Mouse (Mus musculus) heart, postnatal 25 days (tissue): ENCODE data around the gene Zan. TPM values are rescaled to one million over a fixed set of nuclear protein-coding genes. Genes with fewer than 3 reads are reported as not detected.

Experiments
- DNase-seq: peaks from one replicate; pipeline ENCODE4 v3.0.0; 2022; ENCODE audit warnings: low spot score
- intact Hi-C: fragments of 180-260 bp; cut with DNase I; formaldehyde crosslinking; loops from one replicate; pipeline ENCODE4 v1.15.1; 2025
- total RNA-seq, 2 experiments: library from RNA; stranded (reverse); gene quantifications; 2 replicates each; pipeline ENCODE4 v1.2.3; 2021

Gene Zan
- total RNA-seq, 2 experiments from 2014 or later, result not detected

DNA sequence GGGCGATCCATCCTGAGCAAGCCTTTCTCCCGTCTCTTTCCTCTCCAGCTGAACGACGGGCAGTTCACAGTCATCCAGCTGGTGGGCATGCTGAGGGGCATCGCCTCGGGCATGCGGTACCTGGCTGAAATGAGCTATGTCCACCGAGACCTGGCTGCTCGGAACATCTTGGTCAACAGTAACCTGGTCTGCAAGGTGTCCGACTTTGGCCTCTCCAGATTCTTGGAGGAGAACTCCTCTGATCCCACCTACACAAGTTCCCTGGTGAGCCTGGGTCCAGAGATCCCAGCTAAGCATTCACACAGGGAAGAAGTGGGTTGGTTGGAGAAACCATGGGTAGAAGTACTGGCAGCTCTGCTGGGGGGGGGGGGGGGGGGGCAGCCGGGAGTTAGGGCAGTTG lies 107.2 kb downstream of the Zan start:
- intact Hi-C loops, result no loop called here

DNA sequence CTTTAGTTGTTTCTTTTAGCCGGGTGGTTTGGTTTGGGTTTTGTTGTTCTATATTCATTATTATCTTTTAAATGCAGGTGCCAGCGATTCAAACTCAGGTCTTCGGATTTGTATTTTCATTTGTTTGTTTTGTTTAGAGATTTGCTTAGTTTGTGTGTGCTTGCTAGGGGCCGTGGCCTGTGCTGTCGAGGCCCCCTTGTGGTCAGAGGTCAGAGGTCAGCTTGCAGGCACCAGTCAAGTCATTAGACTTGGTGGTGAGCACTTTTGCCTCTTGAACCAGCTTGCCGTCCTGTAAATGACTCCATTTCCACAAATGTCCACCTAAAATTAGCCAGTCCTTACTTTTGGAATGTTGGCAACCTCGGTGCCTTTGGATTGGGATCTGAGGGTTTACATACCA lies 118.5 kb downstream of the Zan start:
- intact Hi-C loops, result no loop called here
- no peak for DNase-seq

More for the DNA sequence above, 107.2 kb downstream of the Zan start:
- no peak for DNase-seq

DNA sequence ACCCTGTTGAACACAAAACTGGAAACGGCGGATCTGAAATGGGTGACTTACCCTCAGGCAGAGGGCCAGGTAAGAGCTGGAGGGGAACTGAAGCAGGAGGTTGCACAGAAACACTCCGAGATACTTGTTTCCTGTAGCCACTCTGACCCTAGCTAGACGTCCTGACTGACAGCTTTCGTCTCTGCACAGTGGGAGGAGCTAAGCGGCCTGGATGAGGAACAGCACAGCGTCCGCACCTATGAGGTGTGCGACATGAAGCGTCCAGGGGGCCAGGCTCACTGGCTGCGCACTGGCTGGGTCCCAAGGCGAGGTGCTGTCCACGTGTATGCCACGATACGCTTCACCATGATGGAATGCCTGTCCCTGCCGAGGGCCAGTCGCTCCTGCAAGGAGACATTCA lies 122.8 kb downstream of the Zan start:
- intact Hi-C loops, result loop anchor here (2.0 kb wide), 1 partner anchor 19 kb away; no protein-coding TSS in a partner anchor
- DNase-seq, result no peak

DNA sequence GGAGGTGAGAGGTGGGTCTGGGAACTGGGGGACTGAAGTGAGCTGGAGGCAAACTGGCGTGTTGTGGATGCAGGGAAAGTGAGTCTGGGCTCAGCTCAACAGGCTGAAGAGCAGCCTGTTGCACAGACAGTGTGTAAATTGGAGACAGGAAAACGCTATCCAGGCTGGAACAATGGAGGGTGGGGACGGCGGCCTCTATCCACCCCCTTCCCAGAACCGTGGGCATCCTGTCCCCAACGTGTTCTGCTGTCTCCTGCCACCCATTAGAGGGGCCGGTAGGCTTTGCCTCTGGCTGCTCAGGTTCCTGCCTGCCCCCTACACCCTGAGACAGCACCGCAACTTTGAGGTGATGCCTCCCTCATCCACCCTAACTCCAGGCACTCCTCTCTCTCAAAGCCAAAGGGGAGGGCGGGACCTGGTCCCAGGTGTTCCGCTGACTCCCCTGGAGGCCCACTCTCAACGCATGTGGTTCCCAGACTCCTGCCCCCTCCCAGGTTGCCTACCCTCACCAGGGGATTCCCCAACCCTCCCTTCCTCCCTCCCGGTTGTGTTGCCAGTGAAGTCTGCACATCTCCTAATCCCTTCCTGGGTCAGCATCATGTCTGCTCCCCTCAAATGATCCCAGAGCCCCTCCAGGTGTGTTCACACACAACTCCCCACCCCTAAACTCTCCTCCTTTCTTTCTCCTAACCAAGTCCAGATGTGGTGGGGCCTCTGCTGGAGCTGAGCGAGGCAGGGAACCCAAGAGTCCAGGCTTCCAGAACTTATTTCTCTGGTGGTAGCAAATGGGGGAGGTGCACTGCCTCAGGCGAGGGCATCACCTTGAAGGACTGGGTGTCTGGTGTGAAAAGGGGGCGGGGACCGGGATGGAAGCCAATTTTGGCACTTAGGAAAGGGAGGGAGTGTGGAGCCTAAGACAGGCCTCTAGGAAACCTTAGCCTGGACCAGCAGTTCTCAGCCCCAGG lies 124.6 kb downstream of the Zan start:
- intact Hi-C loops, result no loop called here
- DNase-seq, result peak; percentile 55

DNA sequence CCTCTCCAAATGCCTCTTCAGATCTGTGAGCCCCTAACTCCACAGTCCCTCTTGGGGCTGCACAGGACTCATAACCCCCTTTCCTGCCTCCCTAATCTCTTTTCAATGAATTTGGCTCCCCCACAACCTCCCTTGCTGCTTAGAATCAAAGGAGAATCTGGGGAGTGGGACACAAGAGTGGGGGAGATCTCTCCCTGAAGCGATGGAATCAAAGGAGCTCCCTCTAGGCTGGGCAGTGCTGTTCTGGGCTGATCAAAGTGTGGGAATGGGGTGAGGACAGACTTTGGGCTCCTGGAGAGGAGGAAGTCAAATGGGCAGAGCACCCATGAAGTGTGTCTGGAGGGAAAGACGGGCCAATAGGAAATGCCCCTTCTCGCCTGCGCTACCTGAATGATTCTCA lies 125.5 kb downstream of the Zan start:
- no peak for DNase-seq
- intact Hi-C loops, result no loop called here

DNA sequence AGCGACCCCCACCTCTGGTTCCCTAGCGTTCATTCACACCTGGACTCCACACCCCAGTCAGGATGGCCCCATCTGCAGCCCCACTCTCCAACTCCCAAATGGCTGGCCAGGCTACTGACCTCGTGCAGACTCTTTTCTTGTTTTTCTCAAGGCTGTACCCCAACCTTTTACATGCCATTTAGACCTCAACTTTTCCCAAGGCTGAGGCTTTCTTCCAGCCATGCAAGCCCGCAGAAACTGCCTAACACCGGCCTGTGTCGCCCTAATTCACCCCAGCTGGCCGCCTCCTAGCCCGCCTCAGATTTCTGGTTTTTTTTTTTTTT lies 125.8 kb downstream of the Zan start:
- no peak for DNase-seq
- intact Hi-C loops, result no loop called here

DNA sequence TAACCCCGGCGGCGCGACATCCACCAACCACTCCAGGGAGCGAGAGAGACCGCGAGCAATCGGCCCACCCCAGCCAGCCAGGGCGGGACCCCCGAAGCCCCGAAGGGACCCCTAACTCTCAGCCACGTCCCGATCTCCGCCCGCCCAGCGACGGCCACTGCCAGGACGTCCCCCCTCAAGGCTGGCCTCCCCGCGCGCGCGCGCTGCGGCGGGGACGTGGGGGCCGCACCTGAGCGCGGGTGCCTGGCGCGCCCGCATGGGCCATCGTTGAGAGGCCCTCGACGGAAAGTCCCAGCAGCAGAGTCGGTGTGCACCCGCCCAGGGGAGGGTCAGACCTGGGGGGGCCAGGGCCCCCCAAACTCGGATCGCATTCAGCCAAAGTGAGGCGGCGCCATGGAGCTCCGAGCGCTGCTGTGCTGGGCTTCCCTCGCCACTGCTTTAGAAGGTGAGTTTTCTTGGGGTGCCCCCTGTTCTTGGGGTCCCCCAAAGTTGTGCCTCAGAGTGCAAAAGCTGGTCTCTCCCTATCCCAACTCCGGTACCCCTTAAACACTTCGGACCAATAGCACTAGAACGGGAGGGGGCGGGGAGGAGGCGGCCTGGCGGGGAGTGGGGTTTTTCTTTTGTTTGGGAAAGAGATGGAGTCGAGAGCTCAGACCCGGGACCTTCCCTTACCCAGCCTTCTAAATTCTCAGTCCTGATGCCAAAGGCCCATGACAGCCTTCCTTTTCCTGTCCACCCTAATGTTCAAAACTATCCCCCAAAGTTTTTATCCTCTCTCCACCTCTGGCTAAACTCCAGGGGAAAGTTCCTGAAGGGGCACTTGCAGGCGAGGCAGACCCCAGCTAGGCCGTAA lies 126.4 kb downstream of the Zan start:
- DNase-seq, result no peak
- intact Hi-C loops, result no loop called here

DNA sequence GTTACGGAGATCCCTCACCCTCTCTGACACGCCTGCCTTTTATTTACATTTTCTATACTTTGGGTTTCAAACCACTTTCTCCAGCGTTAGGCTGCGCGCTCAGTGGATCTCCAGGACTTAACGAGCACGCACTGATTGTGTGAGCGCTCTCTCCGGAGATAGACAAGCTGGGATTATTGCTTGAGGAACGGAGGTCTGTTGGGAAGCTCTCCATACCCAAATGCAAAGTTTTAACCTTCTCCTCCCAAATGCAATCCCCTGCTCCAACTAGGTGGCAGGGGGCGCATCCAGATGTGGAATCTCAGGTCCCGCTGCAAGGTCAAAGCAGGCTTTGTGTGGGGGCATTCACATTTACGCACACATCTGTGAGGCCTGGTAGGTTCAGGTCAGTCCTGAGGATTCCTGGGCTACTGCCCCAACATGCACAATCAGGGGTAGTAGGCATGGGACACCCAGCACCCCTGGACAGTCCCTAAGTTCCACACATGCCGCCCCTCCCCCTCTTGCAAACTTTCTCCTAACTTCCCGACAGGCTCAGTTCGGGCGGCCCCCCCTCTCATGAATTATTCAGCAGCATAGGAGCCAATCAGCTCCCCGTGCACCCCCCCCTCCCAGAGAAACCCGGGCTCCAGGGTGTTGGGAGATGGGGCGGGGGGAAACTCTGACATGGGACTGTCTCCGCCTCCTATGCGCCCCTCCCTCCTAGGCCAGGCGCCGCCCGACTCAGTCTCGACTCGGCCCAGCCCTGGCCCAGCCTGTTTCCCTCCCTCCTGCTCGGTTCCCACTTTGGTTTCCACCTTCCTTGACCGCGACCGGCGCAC lies 127.3 kb downstream of the Zan start, which contains the start of gene Ephb4:
Gene Ephb4 (plus strand): TSS at position 726 of the 821 bp plus-strand sequence.
- peak; percentile 95 for DNase-seq
- intact Hi-C loops, result loop anchor here (1.0 kb wide), 1 partner anchor 10 kb away; no protein-coding TSS in a partner anchor

DNA sequence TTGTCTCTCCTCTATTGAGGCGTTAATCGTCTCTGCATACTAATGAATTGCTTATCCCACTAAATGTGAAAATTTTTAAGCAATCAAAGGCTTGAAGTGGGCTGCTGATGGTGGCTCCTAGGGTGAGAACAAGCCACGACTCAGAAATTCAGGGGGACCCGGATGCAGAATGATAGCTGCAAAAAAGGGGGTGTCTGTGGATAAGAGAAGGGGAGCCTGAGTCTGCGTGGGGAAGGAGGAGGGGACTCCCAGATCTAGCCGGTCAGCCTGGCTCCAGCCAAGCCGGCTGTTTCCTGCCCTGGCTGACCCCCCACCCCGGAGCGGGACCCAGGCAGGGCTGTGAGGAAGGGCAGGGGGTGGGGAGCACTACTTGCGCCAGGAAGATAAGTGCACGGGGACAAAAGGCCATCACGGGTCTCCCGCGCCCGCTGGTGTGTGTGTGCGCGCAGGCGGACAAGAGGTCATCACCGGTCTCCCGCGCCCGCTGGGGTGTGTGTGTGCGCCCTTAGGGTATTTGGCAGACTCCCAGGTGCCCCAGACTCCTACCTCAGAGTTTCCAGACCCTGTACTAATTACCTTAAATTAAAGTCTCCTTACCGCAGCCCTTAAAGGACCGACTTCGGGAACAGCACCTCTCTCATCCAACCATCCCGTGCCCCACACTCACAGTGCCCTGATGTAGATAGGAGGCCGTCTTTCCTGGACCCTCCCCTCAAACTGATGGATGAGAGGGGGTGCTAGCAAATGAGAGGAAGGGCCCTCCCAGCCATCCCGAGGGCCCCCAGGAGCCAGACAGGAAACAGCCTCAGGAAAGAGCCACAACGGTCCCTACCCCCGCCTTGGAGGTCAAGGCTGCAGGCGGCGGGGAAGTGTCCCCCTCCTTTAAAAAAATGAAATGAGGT lies 128.1 kb downstream of the Zan start:
- peak; percentile 87 for DNase-seq
- intact Hi-C loops, result loop anchor here (1.0 kb wide), 1 partner anchor 9 kb away; no protein-coding TSS in a partner anchor

DNA sequence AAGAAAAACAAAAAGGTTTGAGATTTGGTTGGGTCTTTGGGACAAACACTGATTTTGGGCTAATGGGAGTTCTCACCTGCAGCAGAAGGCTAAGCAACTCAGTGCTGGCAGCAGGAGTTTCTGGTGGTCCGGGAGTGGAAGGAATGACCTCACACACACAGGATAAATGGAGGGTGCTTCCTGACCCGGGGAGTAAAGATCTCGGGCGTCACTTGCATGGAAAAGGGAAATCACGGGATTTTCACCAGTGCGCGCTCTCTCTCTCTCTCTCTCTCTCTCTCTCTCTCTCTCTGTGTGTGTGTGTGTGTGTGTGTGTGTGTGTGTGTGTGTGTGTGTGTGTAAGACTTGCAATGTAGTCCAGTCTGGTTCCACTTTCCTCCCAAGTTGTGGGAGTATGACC lies 129.0 kb downstream of the Zan start:
- intact Hi-C loops, result no loop called here
- DNase-seq, result no peak

DNA sequence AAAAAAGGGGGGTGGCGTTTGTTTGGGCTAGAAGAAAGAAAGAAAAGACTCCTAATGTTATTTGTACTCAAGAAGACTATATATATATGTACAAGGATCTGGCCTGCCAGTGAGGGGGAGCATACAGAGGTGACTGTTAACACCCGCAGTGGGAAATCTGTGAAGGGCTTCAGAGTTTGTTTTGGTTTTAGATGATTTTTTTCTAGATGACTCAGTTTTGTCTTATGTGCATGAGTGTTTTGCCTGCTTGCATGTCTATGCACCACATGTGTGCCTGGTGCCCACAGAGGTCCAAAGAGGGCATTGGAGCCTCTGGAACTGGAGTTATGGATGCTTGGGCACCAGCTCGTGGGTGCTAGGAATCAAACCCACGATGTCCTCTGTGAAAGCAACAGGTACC lies 129.9 kb downstream of the Zan start:
- DNase-seq, result no peak
- intact Hi-C loops, result no loop called here

DNA sequence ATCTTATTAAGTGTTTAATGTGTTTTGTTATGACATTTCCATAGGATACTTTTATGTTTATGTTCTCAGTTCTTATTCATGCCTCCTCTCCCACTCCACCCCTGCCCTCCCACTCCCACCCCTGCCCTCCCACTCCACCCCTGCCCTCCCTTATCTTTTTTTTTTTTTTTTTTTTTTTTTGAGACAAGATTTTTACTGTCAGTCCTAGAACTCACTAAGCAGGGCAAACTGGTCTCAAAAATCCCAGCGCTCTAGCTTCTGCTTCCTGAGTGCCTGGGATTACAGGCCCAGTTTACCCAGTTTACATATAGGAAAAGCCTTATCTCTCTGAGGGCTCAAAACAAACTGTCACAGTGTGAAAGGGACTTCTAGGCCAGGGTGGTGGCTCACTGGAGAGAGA lies 130.5 kb downstream of the Zan start:
- no peak for DNase-seq
- intact Hi-C loops, result no loop called here

DNA sequence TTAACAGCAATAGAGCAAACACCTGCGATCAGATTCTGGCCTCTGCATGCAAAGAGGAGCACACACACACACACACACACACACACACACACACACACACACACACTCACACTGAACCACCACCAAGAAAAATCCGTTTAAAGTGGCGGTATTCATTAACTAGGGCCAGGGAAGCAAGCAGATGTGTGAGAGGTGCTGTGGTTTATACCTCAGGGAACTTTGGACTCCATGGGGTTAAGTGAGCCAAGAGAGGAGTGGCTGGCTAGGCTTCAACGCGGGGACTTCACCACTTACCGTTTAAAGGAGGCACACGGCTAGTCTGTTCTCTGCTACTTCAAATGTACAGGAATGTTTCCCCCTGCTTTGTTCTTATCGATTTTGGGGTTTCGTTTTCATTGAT lies 131.0 kb downstream of the Zan start:
- DNase-seq, result no peak

DNA sequence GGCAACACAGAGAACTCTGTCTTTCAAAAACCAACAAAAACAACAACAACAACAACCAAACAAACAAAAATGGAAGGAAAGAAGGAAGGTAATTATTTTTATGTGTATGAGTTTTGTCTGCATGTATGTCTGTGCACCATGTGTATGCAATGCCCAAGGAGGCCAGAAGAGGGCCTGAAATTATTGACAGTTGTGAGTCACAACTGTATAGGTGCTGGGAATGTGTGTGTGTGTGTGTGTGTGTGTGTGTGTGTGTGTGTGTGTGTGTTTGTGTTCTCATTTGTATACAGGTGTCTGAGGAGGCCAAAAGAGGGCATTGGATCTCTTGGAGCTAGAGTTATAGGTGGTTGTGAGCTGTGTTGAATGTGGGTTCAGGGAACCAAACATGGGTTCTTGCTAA lies 133.0 kb downstream of the Zan start:
- intact Hi-C loops, result no loop called here
- no peak for DNase-seq

More for the DNA sequence above, 131.0 kb downstream of the Zan start:
- intact Hi-C loops, result no loop called here

DNA sequence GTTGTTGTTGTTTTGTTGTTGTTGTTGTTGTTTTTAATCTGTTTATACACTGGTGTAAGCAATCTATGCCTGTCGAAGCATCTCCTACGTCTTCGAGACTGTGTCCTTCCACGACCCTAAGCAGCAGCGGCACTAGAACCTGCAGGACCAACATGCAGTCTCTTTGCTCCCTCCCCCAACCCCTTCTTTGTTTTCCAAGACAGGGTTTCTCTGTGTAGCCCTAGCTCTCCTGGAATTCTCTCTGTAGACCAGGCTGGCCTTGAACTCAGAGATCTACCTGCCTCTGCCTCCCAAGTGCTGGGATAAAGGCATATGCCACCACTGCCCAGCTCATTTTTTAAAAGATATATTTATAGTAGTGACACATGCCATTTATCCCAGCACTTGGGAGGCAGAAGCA lies 133.5 kb downstream of the Zan start:
- intact Hi-C loops, result no loop called here
- DNase-seq, result no peak

DNA sequence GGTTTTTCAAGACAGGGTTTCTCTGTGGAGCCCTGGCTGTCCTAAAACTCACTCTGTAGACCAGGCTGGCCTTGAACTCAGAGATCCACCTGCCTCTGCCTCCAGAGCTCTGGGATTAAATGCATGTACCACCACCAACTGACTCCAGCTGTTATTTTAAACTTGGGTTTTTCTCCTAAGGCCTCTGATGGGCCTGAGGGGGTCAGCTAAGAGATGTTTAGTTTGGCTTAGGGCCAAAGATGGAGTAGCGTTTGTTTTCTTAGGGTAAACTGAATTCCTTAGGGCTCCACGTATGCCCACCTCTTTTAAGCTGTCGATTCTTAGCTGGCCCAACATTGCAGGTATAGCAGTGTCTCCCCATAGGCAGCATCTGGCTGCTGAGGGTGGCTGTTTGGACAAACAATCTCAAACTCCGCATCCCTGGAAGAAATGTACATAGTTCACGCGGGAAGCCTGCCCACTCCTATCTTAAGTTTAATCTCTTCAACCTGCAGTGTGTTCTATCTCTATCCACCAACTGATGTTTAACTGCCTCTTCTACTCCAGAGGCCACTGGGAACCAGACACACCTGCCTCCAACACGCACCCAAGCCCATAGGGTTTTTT lies 134.4 kb downstream of the Zan start:
- no peak for DNase-seq
- intact Hi-C loops, result no loop called here

DNA sequence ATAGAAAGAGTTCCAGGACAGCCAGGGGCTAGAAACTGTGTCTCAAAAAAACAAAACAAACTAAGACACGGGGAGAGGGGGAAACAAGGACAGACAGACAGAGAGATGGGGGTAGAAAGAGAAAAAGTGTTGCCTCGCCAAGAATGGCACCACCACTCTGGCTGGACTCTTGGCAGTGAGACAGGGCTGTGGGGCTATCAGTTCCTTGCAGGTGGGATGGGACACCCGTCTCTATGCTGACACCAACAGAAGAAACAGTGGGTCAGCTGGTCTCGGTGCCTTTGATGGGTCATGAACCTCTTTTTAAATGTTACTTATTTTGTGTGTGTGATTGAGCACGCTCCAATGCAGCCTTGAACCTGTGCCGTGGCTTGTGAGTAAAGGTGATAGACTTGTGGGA lies 136.6 kb downstream of the Zan start:
- intact Hi-C loops, result no loop called here
- DNase-seq, result no peak

DNA sequence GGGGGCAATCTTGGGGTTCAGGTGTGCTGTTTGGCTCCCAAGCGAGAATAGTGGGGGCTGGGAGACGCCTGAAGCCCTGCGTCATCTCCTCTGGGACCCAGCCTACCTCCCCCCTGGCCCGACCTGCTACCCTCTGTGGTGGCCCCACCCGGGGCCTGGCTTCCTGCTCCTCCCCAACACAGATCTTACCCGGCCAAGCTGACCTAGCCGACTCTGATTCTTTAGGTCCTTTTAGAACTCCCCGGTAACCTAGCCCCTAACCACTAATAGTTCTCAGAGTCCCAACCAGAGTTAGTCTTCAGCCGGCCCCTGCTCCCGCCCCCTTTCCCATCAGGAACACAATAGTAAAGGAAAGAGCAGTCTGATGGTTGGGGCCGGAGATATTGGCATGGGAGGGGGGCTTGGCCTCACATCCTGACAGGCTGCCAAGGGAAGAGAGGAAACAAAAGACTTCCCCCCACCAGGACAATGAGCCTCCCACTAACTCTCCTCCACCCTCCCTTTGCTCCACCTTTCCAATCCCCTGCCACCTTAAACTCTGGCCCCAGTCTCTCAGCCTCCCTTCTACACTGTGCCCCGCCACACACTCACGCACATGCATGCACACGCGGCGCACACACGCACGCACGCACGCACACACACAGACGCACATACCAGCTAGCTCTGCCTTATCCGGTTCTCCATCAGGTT lies 137.4 kb downstream of the Zan start:
- intact Hi-C loops, result loop anchor here (1.0 to 10.0 kb wide), 4 partner anchors 10 to 438 kb away; partner anchors contain the start of genes Epo, Gnb2, Pop7 and Ppp1r35
- peak; percentile 70 for DNase-seq
